Mouse (Mus musculus): Measurements from ENCODE around the gene Sephs2.

DNA sequence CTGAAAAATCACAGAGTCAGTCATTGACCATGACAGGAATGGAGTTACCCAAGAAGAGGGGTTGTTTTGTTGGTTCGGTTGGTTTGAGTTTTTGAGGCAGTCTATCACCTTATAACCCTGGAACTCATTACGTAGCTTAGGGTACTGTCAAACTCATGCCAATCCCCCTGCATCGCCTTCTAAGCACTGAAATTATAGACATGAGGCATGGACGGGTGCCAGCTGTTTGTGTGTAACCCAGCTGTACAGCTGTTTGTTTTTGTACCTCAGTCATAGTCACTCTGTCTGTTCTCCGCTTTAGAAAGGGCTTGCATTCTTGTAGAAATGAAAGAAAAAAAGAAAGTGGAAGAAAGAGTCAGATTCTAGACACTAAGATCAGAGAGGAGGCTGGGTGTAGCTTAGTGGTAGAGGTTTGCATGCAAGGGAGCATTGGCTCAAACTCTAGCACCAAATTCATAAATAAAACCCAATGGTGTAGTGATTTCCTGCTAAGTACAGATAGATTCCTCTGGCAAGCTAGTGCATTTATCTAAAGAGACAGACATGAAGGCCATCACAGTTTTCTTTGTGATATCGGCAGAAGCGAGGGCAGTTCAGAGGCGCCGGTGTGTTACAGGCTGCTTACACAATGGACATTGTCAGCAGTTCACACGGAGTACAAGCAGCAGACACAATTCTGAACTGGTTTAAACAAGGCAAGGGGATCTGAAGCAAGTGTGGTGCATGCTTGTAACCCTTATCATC is 11.5 kb downstream of the Sephs2 start:
- no peak for TF ChIP-seq CTCF (IDR thresholded peaks at IDR 0.05; ENCODE audit: borderline replicate concordance, insufficient read depth, low read length)
- no peak for TF ChIP-seq POLR2A (IDR thresholded peaks at IDR 0.05; ENCODE audit: low read depth, low read length)
